Mouse (Mus musculus): ENCODE measurements around the gene Itgb2l. TPM values are rescaled to one million over a fixed set of nuclear protein-coding genes. Genes with fewer than 3 reads are reported as not detected.

The Itgb2l gene
- not detected in 2 replicates for polyA plus RNA-seq (2012; rRNA removed)

DNA sequence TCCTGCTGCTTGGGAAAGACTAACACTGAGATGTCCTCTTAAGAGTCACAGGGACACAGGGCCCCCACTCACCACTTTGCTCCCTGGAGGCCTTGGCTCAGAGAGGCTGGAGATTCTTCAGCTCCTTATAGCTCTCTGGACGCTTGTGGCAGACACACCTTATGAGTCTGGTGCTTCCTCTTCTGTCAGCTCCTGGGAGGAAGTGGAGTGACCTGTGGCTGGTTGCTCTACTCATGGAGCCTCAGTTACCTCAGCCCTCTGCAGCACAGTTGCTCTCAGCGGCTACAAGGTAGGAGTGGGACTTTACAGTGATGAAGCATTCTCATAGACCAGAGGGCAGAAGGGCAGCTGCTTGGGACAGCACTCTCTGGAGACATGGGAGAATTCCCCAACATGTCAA lies at the start of gene Itgb2l:
Gene Itgb2l, minus strand, starts transcription at position 152 of the 400 bp plus-strand sequence.

DNA sequence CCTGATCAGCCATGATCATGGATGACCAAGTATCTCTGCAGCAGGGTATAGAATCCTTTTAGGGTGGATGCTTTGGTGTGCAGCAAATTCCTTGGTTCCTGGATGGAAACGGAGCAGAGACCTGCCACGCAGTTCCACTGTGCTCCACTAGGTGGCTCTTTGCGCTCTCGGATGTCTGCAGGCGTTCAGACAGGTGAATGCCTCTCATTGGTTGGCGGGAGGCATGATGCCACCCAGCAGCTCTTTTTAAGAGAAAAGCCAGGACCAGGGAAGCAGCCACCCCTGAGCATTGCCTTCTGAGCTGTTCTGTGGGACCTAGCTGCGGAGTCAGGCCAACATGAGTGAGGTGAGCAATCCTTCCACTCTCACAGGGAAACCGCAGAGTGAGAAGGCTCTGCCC lies 24.0 kb upstream of the Itgb2l start, which contains the start of gene Pcp4:
Gene Pcp4, plus strand, starts transcription at position 162 of the 400 bp plus-strand sequence.

Other genes starting within 250 kb of the Itgb2l start
- gene Sh3bgr, start 243.2 kb downstream of the Itgb2l start, polyA plus RNA-seq (2012; rRNA removed): 16.7 and 21.8 TPM in 2 replicates
- gene B3galt5, start 207.8 kb downstream of the Itgb2l start, polyA plus RNA-seq (2012; rRNA removed): 98.2 and 99.3 TPM in 2 replicates
- 2.0 and 2.9 TPM in 2 replicates for gene Pcp4, start 24.0 kb upstream of the Itgb2l start, polyA plus RNA-seq (2012; rRNA removed)